In the genomic region with DNA sequence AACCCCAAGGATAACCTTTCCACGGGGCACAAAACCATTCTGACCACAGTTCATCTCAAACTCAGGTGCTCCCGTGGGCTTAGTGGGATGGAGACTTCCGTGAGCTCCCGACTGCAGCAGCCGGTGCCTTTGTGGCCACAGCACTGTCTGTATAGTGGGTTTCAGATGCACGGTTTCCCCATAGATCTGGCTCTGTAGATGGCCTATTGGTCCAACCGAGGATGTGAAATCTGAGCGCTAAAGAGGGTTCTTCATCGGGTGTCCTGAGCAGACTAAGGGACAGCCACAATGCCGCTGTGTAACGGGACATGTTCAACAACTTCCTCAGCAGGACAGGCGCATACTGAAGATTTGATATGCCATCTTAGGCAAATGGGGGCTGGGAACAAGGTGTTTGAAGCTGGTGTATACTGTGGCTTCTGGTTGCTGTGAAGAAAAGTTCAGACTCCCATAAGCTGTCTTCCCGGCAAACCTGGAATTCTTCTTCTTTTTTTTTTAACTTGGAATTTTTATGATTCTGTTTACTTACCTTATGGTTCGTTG, we compare ENCODE assay signal across 8 mouse cellular contexts. TPM values are rescaled to one million over a fixed set of nuclear protein-coding genes. Genes with fewer than 3 reads are reported as not detected.
DNase-seq lines count a peak whose midpoint lies in the region; ATAC-seq and TF ChIP-seq lines count a peak whose summit lies in the region.

No protein-coding gene starts in this region.

- intact Hi-C loops in gastrocnemius, postnatal 36 days (cut with DNase I), result loop anchor here (10.0 kb wide), 1 partner anchor 354 kb away; a partner anchor contains a TSS

- ATAC-seq in intestine, embryonic 15.5 days, result no peak
- ATAC-seq in neural tube, embryonic 12.5 days (ENCODE audit: low FRiP score, low read depth), result no peak

- H3K9me3 ChIP-seq in embryonic facial prominence, embryonic 10.5 days, result no peaks in the 10 kb centered on the region
- no peaks in the 10 kb centered on the region for H3K9me3 ChIP-seq in intestine, embryonic 15.5 days
- H3K9me3 ChIP-seq in neural tube, embryonic 12.5 days, result no peaks in the 10 kb centered on the region

- peak overlapping the region; percentile 60 for H3K9ac ChIP-seq in intestine, embryonic 15.5 days
- peak overlapping the region; percentile 65 for H3K9ac ChIP-seq in neural tube, embryonic 12.5 days

- no peak for TF ChIP-seq CTCF in layer of hippocampus, adult 2 months (conservative IDR thresholded peaks at IDR 0.05)

- no peaks in the 10 kb centered on the region for H3K36me3 ChIP-seq in embryonic facial prominence, embryonic 10.5 days (replicated peaks)
- no peaks in the 10 kb centered on the region for H3K36me3 ChIP-seq in intestine, embryonic 15.5 days
- no peaks in the 10 kb centered on the region for H3K36me3 ChIP-seq in neural tube, embryonic 12.5 days

- H3K4me2 ChIP-seq in intestine, embryonic 15.5 days (replicated peaks), result peak overlapping the region; percentile 69
- H3K4me2 ChIP-seq in neural tube, embryonic 12.5 days (replicated peaks), result peak overlapping the region; percentile 66

- DNase-seq in layer of hippocampus, adult 2 months (ENCODE audit: low spot score in 2 of 2), result no peak
- DNase-seq in layer of hippocampus, postnatal 10 days (ENCODE audit: low spot score in 2 of 2), result no peak
- DNase-seq in embryonic facial prominence, embryonic 10.5 days (ENCODE audit: low spot score), result peak; percentile 18
- no peak for DNase-seq in retina, postnatal 1 day
- DNase-seq in retina, embryonic 14.5 days (ENCODE audit: low spot score), result no peak
- no peak for DNase-seq in gastrocnemius, postnatal 36 days

- 43% methylated on average over 14 of the region's 14 CpGs for WGBS in embryonic facial prominence, embryonic 10.5 days
- 35% methylated on average over 14 of the region's 14 CpGs for WGBS in intestine, embryonic 15.5 days
- 41% methylated on average over 14 of the region's 14 CpGs for WGBS in neural tube, embryonic 12.5 days

- H3K27me3 ChIP-seq in embryonic facial prominence, embryonic 10.5 days (replicated peaks; ENCODE audit: low read depth, poor library complexity, severe bottlenecking), result no peaks in the 10 kb centered on the region
- no peaks in the 10 kb centered on the region for H3K27me3 ChIP-seq in intestine, embryonic 15.5 days (replicated peaks)
- no peaks in the 10 kb centered on the region for H3K27me3 ChIP-seq in neural tube, embryonic 12.5 days (replicated peaks)

- peak overlapping the region; percentile 87 for H3K27ac ChIP-seq in layer of hippocampus, adult 2 months
- peak overlapping the region; percentile 85 for H3K27ac ChIP-seq in embryonic facial prominence, embryonic 10.5 days (replicated peaks)
- peak overlapping the region; percentile 52; the same call in 1 of the 2 replicates for H3K27ac ChIP-seq in intestine, embryonic 15.5 days
- no peak overlapping the region for H3K27ac ChIP-seq in neural tube, embryonic 12.5 days

- peak overlapping the region; percentile 63 for H3K4me3 ChIP-seq in layer of hippocampus, adult 2 months
- peak overlapping the region; percentile 66 for H3K4me3 ChIP-seq in embryonic facial prominence, embryonic 10.5 days
- H3K4me3 ChIP-seq in intestine, embryonic 15.5 days (replicated peaks), result peak overlapping the region; percentile 45
- peak overlapping the region; percentile 47 for H3K4me3 ChIP-seq in neural tube, embryonic 12.5 days

- H3K4me1 ChIP-seq in embryonic facial prominence, embryonic 10.5 days, result peaks cover 19% of the 10 kb centered on the region
- H3K4me1 ChIP-seq in intestine, embryonic 15.5 days (replicated peaks), result peaks cover 9% of the 10 kb centered on the region
- H3K4me1 ChIP-seq in neural tube, embryonic 12.5 days, result peaks cover 14% of the 10 kb centered on the region

RNA-seq across cellular contexts. Expression of a gene that starts 0.8 kb away (rescaled TPM):
- total RNA-seq in layer of hippocampus, adult 2 months (2021), result 10 to 100 TPM in 1 of 2 experiments, 1 to 10 TPM in 1; 10.0 TPM
- total RNA-seq in layer of hippocampus, postnatal 10 days (2021), result 1 to 10 TPM; 9.2 to 9.7 TPM
- polyA plus RNA-seq in embryonic facial prominence, embryonic 10.5 days (2016; fragmentation: Nextera tagmentation; extraction: Ambion mirVana), result 4.9 and 5.0 TPM in 2 replicates
- 2.8 and 3.3 TPM in 2 replicates for polyA plus RNA-seq in intestine, embryonic 15.5 days (2015; fragmentation: Nextera tagmentation; extraction: Ambion mirVana)
- polyA plus RNA-seq in neural tube, embryonic 12.5 days (2016; fragmentation: Nextera tagmentation; extraction: Ambion mirVana), result 7.0 and 7.8 TPM in 2 replicates
- under 1 TPM; 0.26 to 0.37 TPM for total RNA-seq in gastrocnemius, postnatal 36 days (2021)

RNA-seq across cellular contexts. Expression of a gene that starts 13.9 kb away (rescaled TPM):
- 100 to 1,000 TPM; 180 TPM for total RNA-seq in layer of hippocampus, adult 2 months (2021)
- 100 to 1,000 TPM; 186 to 195 TPM for total RNA-seq in layer of hippocampus, postnatal 10 days (2021)
- polyA plus RNA-seq in embryonic facial prominence, embryonic 10.5 days (2016; fragmentation: Nextera tagmentation; extraction: Ambion mirVana), result 9.0 and 9.2 TPM in 2 replicates
- 5.6 and 5.8 TPM in 2 replicates for polyA plus RNA-seq in intestine, embryonic 15.5 days (2015; fragmentation: Nextera tagmentation; extraction: Ambion mirVana)
- polyA plus RNA-seq in neural tube, embryonic 12.5 days (2016; fragmentation: Nextera tagmentation; extraction: Ambion mirVana), result 21.1 and 22.2 TPM in 2 replicates
- total RNA-seq in gastrocnemius, postnatal 36 days (2021), result 10 to 100 TPM; 30.6 to 34.2 TPM

RNA-seq across cellular contexts. Expression of a gene that starts 34.6 kb away (rescaled TPM):
- 10 to 100 TPM; 42.6 to 47.5 TPM for total RNA-seq in layer of hippocampus, adult 2 months (2021)
- 100 to 1,000 TPM; 106 to 114 TPM for total RNA-seq in layer of hippocampus, postnatal 10 days (2021)
- polyA plus RNA-seq in embryonic facial prominence, embryonic 10.5 days (2016; fragmentation: Nextera tagmentation; extraction: Ambion mirVana), result 1.6 and 1.9 TPM in 2 replicates
- polyA plus RNA-seq in intestine, embryonic 15.5 days (2015; fragmentation: Nextera tagmentation; extraction: Ambion mirVana), result 2.3 and 2.5 TPM in 2 replicates
- 25.1 and 26.2 TPM in 2 replicates for polyA plus RNA-seq in neural tube, embryonic 12.5 days (2016; fragmentation: Nextera tagmentation; extraction: Ambion mirVana)
- total RNA-seq in gastrocnemius, postnatal 36 days (2021), result not detected

RNA-seq across cellular contexts. Expression of a gene that starts 42.9 kb away (rescaled TPM):
- 10 to 100 TPM; 37.5 to 38.6 TPM for total RNA-seq in layer of hippocampus, adult 2 months (2021)
- total RNA-seq in layer of hippocampus, postnatal 10 days (2021), result 10 to 100 TPM; 36.6 to 37.3 TPM
- polyA plus RNA-seq in embryonic facial prominence, embryonic 10.5 days (2016; fragmentation: Nextera tagmentation; extraction: Ambion mirVana), result 57.1 and 58.6 TPM in 2 replicates
- 24.3 and 25.0 TPM in 2 replicates for polyA plus RNA-seq in intestine, embryonic 15.5 days (2015; fragmentation: Nextera tagmentation; extraction: Ambion mirVana)
- polyA plus RNA-seq in neural tube, embryonic 12.5 days (2016; fragmentation: Nextera tagmentation; extraction: Ambion mirVana), result 97.2 and 102 TPM in 2 replicates
- total RNA-seq in gastrocnemius, postnatal 36 days (2021), result 1 to 10 TPM; 4.5 to 5.8 TPM

Comparison
In these comparisons a context has a peak if more than half of its experiments do, and no peak if none do; other contexts are left out.
1. RNA of a gene that starts 0.8 kb away (total RNA-seq): 10.0 TPM in layer of hippocampus, adult 2 months and 9.2 to 9.7 TPM in layer of hippocampus, postnatal 10 days; 0.26 to 0.37 TPM in gastrocnemius, postnatal 36 days; every median in the first group is over 4 times any median in the second.
2. RNA of a gene that starts 13.9 kb away (total RNA-seq): 186 to 195 TPM in layer of hippocampus, postnatal 10 days and 180 TPM in layer of hippocampus, adult 2 months; 30.6 to 34.2 TPM in gastrocnemius, postnatal 36 days; every median in the first group is over 4 times any median in the second.
3. RNA of a gene that starts 34.6 kb away (total RNA-seq): 106 to 114 TPM in layer of hippocampus, postnatal 10 days and 42.6 to 47.5 TPM in layer of hippocampus, adult 2 months; not detected in gastrocnemius, postnatal 36 days; every median in the first group is over 10 times any median in the second.
4. Peak in every context shown above with its lines, with median percentiles within 50 percentile points of each other: H3K4me3 ChIP-seq.